Mouse (Mus musculus) liver, embryonic 13.5 days (tissue): ENCODE data around the gene Prl5a1. TPM values are rescaled to one million over a fixed set of nuclear protein-coding genes. Genes with fewer than 3 reads are reported as not detected.

ENCODE experiments used
- ATAC-seq: fragments of 200-750 bp; cut with Nextera tagmentation; 2 replicates; pipeline ENCODE4 v1.8.0; 2017; ENCODE audit warnings: low read depth, mild to moderate bottlenecking, moderate number of reproducible peaks, moderate library complexity
- DNase-seq: peaks from one replicate; pipeline ENCODE4 v3.0.0; 2022
- H3K27ac ChIP-seq: fragments of 300-500 bp; sonication (generic); 2 replicates; pipeline ENCODE4 v1.5.1; 2015; ENCODE audit warnings: moderate library complexity, mild to moderate bottlenecking, inconsistent platforms
- H3K27me3 ChIP-seq: fragments of 300-500 bp; sonication (generic); 2 replicates; pipeline ENCODE4 v1.6.1; 2015; ENCODE audit warnings: mild to moderate bottlenecking, inconsistent platforms
- H3K36me3 ChIP-seq: fragments of 300-500 bp; sonication (generic); 2 replicates; pipeline ENCODE4 v1.6.1; 2015; ENCODE audit warnings: mild to moderate bottlenecking, inconsistent platforms
- H3K4me1 ChIP-seq: fragments of 300-500 bp; sonication (generic); replicated peaks from 2 replicates; pipeline ENCODE4 v1.6.1; 2015; ENCODE audit warnings: inconsistent platforms
- H3K4me2 ChIP-seq: fragments of 300-500 bp; sonication (generic); 2 replicates; pipeline ENCODE4 v1.6.1; 2015; ENCODE audit warnings: inconsistent platforms, mild to moderate bottlenecking, moderate library complexity
- H3K4me3 ChIP-seq: fragments of 300-500 bp; sonication (generic); replicated peaks from 2 replicates; pipeline ENCODE4 v1.5.1; 2015; ENCODE audit warnings: mild to moderate bottlenecking, inconsistent platforms
- H3K9ac ChIP-seq: fragments of 300-500 bp; sonication (generic); 2 replicates; pipeline ENCODE4 v1.6.1; 2015; ENCODE audit warnings: mild to moderate bottlenecking, inconsistent platforms
- H3K9me3 ChIP-seq: fragments of 300-500 bp; sonication (generic); replicated peaks from 2 replicates; pipeline ENCODE4 v1.6.1; 2016; ENCODE audit warnings: inconsistent platforms
- WGBS: fragments of 180-500 bp; shearing (Covaris S2); methylation state at CpG from one replicate; pipeline ENCODE4 v1.1.7; 2015; ENCODE audit not compliant: insufficient replicate concordance; 5-methylcytosine and 5-hydroxymethylcytosine counted together
- polyA plus RNA-seq: library from polyadenylated mRNA; unstranded; fragments of >200 nt; fragmentation: Nextera tagmentation; extraction: Ambion mirVana; gene quantifications from 2 replicates; pipeline ENCODE4 v1.2.1, GENCODE M21; 2015

Gene Prl5a1
- not detected in 2 replicates for polyA plus RNA-seq

DNA sequence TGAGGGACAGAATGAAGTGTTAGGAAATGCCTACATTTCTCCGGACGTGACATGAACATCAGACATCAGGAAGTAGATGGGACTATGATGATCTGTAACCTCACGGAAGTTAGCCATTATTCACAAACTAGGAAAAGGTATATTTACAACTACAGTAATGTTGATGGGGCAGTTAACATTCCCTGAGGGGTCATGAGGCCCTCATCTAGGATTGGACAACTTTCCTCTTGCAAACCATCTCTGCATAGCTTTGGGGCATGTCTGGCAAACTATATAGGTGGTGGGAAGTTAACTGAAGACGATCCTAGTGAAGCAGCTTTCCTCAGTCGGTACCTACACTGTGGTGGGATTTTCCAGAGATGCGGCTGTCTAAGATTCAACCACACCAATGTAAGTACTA lies at the start of gene Prl5a1:
Gene Prl5a1 (plus strand): TSS at position 301 of the 400 bp plus-strand sequence.
- Histone ChIP-seq H3K4me2 (no peak within 1 kb of the TSS), H3K27me3 (no peaks in the 10 kb centered on the region), H3K36me3 (no peaks in the 10 kb centered on the region), H3K4me1 (no peaks in the 10 kb centered on the region), H3K9ac (no peak within 1 kb of the TSS), H3K4me3 (no peak within 1 kb of the TSS), H3K9me3 (no peaks in the 10 kb centered on the region), H3K27ac (no peak within 1 kb of the TSS)
- 70% methylated on average over 6 of the region's 6 CpGs for WGBS
- ATAC-seq, result no peak
- DNase-seq, result no peak

DNA sequence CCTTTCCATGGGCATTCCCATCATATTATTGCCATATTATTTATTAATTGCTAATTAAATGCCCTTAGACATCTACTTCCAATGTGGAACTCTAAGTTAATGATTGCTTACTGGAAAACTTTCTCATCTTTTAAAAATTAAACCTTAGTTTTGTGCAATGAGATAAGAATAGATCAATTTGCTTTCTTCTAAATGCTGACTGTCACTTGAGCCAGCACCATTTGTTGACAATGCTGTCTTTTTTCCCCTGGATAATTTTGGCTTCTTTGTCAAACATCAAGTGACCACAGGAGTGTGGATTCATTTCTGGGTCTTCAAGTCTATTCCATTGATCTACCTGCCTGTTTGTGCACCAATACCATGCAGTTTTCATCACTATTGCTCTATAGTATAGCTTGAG lies 46.1 kb upstream of the Prl5a1 start:
- DNase-seq, result no peak
- Histone ChIP-seq H3K4me3 (no peak overlapping the region), H3K27ac (no peak overlapping the region), H3K9me3 (no peaks in the 10 kb centered on the region), H3K27me3 (no peaks in the 10 kb centered on the region), H3K36me3 (no peaks in the 10 kb centered on the region), H3K4me1 (no peaks in the 10 kb centered on the region), H3K4me2 (no peak overlapping the region), H3K9ac (no peak overlapping the region)
- ATAC-seq, result no peak

DNA sequence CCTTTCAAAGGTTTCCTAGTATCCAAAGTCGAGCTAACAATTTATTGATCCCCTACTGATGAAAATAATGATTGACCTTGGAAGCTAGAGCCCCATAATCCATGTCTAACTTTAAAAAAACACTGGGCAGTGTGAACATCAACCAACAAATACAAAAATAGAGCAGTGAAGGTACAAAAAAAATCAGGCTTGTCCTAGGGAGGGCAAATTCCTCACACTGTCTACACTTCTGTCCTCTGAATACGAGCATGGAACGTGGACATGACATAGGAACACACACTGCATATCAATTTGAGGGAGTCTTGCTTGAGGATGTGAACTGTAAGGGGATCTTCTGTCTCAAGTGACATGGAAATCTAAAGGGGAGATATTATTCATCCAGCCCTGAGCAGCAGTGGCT lies 33.7 kb upstream of the Prl5a1 start:
- no peak for ATAC-seq

GRCm38 (mm10) chr13:28132781-28133180 lies 9.5 kb upstream of the Prl5a1 start:
- Histone ChIP-seq H3K4me2 (no peak overlapping the region), H3K9ac (no peak overlapping the region), H3K27me3 (no peaks in the 10 kb centered on the region), H3K9me3 (no peaks in the 10 kb centered on the region), H3K27ac (no peak overlapping the region), H3K4me1 (no peaks in the 10 kb centered on the region), H3K4me3 (no peak overlapping the region), H3K36me3 (no peaks in the 10 kb centered on the region)
- ATAC-seq (no peak), DNase-seq (no peak)
- 65% methylated on average over 2 of the region's 2 CpGs for WGBS

More for the DNA sequence above, 33.7 kb upstream of the Prl5a1 start:
- H3K4me2 ChIP-seq, result no peak overlapping the region
- H3K4me3 ChIP-seq, result no peak overlapping the region
- H3K27me3 ChIP-seq, result no peaks in the 10 kb centered on the region
- no peaks in the 10 kb centered on the region for H3K4me1 ChIP-seq
- H3K27ac ChIP-seq, result no peak overlapping the region
- H3K36me3 ChIP-seq, result no peaks in the 10 kb centered on the region
- DNase-seq, result no peak
- H3K9me3 ChIP-seq, result no peaks in the 10 kb centered on the region
- no peak overlapping the region for H3K9ac ChIP-seq
- 55% methylated on average over 3 of the region's 3 CpGs for WGBS

DNA sequence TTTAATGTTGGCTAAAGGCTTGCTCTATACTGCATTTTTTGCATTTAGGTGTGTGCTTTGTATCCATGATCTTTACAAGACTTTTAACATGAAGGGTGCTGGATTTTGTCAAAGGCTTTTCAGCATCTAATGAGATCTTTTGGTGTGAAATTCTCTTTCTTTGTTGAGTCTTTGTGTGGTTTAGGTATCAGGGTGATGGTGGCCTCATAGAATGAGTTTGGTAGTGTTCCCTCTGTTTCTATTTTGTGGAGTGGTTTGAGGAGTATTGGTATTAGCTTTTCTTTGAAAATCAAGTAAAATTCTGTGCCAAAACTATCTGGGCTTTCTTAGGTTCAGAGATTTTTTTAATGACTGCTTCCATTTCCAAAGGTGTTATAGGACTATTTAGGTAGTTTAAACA lies 6.5 kb upstream of the Prl5a1 start:
- H3K4me1 ChIP-seq, result no peaks in the 10 kb centered on the region
- ATAC-seq (no peak), DNase-seq (no peak)
- H3K4me3 ChIP-seq, result no peak overlapping the region
- H3K9me3 ChIP-seq, result no peaks in the 10 kb centered on the region
- H3K27ac ChIP-seq, result no peak overlapping the region
- H3K9ac ChIP-seq, result no peak overlapping the region
- no peaks in the 10 kb centered on the region for H3K36me3 ChIP-seq
- no peak overlapping the region for H3K4me2 ChIP-seq
- H3K27me3 ChIP-seq, result no peaks in the 10 kb centered on the region

Other genes starting within 250 kb of the Prl5a1 start
- gene Prl4a1, start 126.3 kb upstream of the Prl5a1 start, polyA plus RNA-seq, result not detected in 2 replicates
- gene Gm11361, start 115.0 kb downstream of the Prl5a1 start, polyA plus RNA-seq, result 6.4 and 10.9 TPM in 2 replicates